Mouse (Mus musculus): Measurements from ENCODE around the gene Ccdc30. TPM values are rescaled to one million over a fixed set of nuclear protein-coding genes. Genes with fewer than 3 reads are reported as not detected.
A peak's percentile ranks its signal among the peaks of the same experiment; 100 is the strongest.

The Ccdc30 gene
- polyA plus RNA-seq, 1 experiment from 2014 or later = 22.8 TPM

DNA sequence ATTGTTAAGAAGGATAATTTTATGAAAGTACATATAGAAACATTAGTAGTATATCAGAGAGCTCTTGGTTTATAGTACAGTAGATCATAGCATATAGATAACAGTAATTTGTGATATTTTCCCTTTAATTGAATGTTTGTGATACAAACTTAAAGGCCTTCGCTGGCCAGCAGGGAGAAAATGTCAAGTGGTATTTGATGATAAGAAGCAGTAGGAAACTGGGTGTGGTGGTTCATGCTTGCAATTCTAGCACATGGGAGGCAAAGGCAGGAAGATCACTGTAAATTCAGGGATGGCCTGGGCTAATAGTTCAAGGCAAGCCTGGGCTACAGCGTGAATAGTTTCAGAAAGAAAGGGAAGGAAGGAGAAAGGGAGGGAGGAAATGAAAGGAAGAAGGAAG lies 9.8 kb upstream of the Ccdc30 start:
- ATAC-seq = no peak
- Histone ChIP-seq H3K36me3 (ENCODE audit: control insufficient read depth, insufficient read depth, low read length) (no peaks in the 10 kb centered on the region), H3K9ac (ENCODE audit: low read depth, low read length) (no peak overlapping the region), H3K4me1 (ENCODE audit: control insufficient read depth, insufficient read depth, low read length) (peaks cover 10% of the 10 kb centered on the region), H3K27ac (ENCODE audit: low read length) (no peak overlapping the region), H3K9me3 (replicated peaks; ENCODE audit: control insufficient read depth, low read length, poor library complexity, severe bottlenecking) (no peaks in the 10 kb centered on the region), H3K27me3 (ENCODE audit: control insufficient read depth, insufficient read depth, low read depth, low read length) (no peaks in the 10 kb centered on the region), H3K4me3 (ENCODE audit: low read depth, low read length) (no peak overlapping the region), H3K4me2 (ENCODE audit: low read length) (no peak overlapping the region)
- 93% methylated on average over 2 of the region's 2 CpGs for WGBS

DNA sequence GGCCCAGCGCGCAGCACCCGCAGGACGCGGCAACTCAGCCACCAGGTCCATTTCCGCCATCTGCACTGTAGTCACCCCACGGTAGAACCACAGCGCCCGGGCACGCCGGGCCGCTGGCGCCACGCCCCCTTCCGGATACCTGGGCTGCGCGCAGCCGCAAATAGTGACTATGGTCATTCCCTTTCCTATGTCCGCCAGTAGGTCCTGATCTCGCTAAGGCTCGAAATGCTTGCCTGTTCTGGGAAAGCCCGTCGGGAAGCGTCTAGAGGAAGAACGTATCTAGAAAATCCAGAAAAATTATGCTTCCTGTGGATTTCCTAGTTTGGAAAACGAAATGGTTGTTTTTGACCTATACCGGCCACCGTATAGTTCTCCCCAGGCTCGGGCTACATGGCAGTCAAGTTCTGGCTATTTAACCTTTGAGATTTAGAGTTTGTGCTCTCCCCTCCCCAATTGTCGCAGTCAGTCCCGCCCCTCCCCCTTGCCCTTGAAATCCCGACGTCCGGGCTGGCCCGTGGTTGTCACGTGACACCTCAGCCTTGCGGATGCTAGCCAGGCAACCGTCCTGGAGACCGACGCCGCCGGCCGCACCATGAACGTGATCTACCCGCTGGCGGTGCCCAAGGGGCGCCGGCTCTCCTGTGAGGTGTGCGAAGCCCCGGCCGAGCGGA lies 7.1 kb upstream of the Ccdc30 start, which contains the start of the genes Ppcs and Zmynd12:
TSS of gene Ppcs (minus strand) at position 127 of the 671 bp plus-strand sequence.
TSS of gene Zmynd12 (plus strand) at position 521 of the 671 bp plus-strand sequence.
- H3K27me3 ChIP-seq (ENCODE audit: control insufficient read depth, insufficient read depth, low read depth, low read length) = no peaks in the 10 kb centered on the region
- H3K9me3 ChIP-seq (replicated peaks; ENCODE audit: control insufficient read depth, low read length, poor library complexity, severe bottlenecking) = no peaks in the 10 kb centered on the region
- peak within 1 kb of the TSS; percentile 92 for H3K27ac ChIP-seq (ENCODE audit: low read length)
- WGBS = under 1% methylated on average over 52 of the region's 52 CpGs
- ATAC-seq = peak; percentile 96
- H3K4me1 ChIP-seq (ENCODE audit: control insufficient read depth, insufficient read depth, low read length) = peaks cover 10% of the 10 kb centered on the region
- H3K4me3 ChIP-seq (ENCODE audit: low read depth, low read length) = peak within 1 kb of the TSS; percentile 62
- peak within 1 kb of the TSS; percentile 84 for H3K9ac ChIP-seq (ENCODE audit: low read depth, low read length)
- H3K36me3 ChIP-seq (ENCODE audit: control insufficient read depth, insufficient read depth, low read length) = no peaks in the 10 kb centered on the region
- peak within 1 kb of the TSS; percentile 89 for H3K4me2 ChIP-seq (ENCODE audit: low read length)

DNA sequence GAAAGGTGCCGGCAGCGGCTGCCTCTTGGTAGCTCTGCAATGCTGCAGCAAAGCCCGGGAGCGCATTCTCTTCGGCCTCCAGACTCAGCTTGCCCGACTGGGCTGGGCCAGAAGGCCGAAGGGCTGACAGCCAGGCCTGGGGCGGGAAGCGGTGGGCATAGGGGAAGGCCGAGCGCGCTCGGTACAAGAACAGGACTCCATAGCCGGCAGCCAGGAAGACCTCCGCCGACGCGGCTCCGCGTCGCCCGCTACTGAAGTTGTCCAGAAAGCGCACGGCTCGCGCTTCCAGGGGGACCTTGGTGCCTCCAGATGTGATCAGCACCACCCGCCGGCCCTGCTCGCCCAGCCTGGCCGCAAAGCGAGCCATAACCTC lies 6.6 kb upstream of the Ccdc30 start:
- ATAC-seq = peak; percentile 72
- no peaks in the 10 kb centered on the region for H3K9me3 ChIP-seq (replicated peaks; ENCODE audit: control insufficient read depth, low read length, poor library complexity, severe bottlenecking)
- no peaks in the 10 kb centered on the region for H3K36me3 ChIP-seq (ENCODE audit: control insufficient read depth, insufficient read depth, low read length)
- under 1% methylated on average over 30 of the region's 31 CpGs for WGBS
- H3K27me3 ChIP-seq (ENCODE audit: control insufficient read depth, insufficient read depth, low read depth, low read length) = no peaks in the 10 kb centered on the region
- peaks cover 10% of the 10 kb centered on the region for H3K4me1 ChIP-seq (ENCODE audit: control insufficient read depth, insufficient read depth, low read length)
- peak overlapping the region; percentile 62 for H3K4me3 ChIP-seq (ENCODE audit: low read depth, low read length)
- H3K4me2 ChIP-seq (ENCODE audit: low read length) = peak overlapping the region; percentile 89
- peak overlapping the region; percentile 92 for H3K27ac ChIP-seq (ENCODE audit: low read length)
- peak overlapping the region; percentile 84 for H3K9ac ChIP-seq (ENCODE audit: low read depth, low read length)

DNA sequence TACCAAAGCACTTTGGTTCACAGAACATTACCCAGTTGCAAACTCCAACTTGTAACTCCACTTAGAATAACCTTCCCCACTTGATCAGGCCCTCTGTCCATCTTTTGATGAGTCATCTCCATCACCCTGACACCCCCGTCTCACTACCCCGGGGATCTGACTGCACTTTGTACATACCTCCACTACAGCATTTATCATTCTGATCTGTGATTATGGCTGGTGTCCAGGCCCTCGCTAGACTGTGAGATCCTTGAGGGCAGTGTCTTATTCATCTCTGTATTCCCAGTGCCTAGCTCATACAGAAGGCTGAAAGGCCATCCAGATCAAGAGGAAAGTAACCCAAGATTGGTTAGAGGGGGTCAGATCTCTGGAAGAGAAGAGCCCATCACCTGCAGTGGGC lies 5.9 kb upstream of the Ccdc30 start:
- Histone ChIP-seq H3K36me3 (ENCODE audit: control insufficient read depth, insufficient read depth, low read length) (no peaks in the 10 kb centered on the region), H3K9ac (ENCODE audit: low read depth, low read length) (peak overlapping the region; percentile 84), H3K27ac (ENCODE audit: low read length) (peak overlapping the region; percentile 92; the same call in 1 of the 2 replicates), H3K9me3 (replicated peaks; ENCODE audit: control insufficient read depth, low read length, poor library complexity, severe bottlenecking) (no peaks in the 10 kb centered on the region), H3K27me3 (ENCODE audit: control insufficient read depth, insufficient read depth, low read depth, low read length) (no peaks in the 10 kb centered on the region), H3K4me2 (ENCODE audit: low read length) (peak overlapping the region; percentile 89), H3K4me1 (ENCODE audit: control insufficient read depth, insufficient read depth, low read length) (peaks cover 10% of the 10 kb centered on the region), H3K4me3 (ENCODE audit: low read depth, low read length) (peak overlapping the region; percentile 62)
- ATAC-seq = no peak
- 71% methylated on average over 3 of the region's 3 CpGs for WGBS

DNA sequence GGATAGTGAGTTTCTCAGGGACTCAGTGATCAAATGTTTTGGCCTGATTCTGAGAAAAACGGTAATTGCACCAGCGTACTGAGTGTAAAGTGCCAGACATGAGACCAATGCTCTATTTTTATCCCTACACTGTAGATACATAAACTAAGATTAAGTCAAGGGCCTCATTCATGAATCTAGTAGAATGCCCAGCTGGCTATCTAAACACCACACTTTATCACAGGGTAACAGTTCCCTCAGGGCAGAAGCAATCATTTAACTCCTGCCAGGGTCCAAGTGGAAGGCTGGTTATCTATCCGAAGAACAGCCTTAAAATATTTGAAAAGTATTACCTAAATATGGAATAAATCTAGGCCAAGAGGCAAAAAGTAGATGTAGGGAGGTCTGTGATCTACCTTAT lies 2.6 kb upstream of the Ccdc30 start:
- Histone ChIP-seq H3K9me3 (replicated peaks; ENCODE audit: control insufficient read depth, low read length, poor library complexity, severe bottlenecking) (no peaks in the 10 kb centered on the region), H3K4me2 (ENCODE audit: low read length) (no peak overlapping the region), H3K4me3 (ENCODE audit: low read depth, low read length) (no peak overlapping the region), H3K27me3 (ENCODE audit: control insufficient read depth, insufficient read depth, low read depth, low read length) (no peaks in the 10 kb centered on the region), H3K4me1 (ENCODE audit: control insufficient read depth, insufficient read depth, low read length) (peaks cover 18% of the 10 kb centered on the region), H3K27ac (ENCODE audit: low read length) (no peak overlapping the region), H3K9ac (ENCODE audit: low read depth, low read length) (no peak overlapping the region), H3K36me3 (ENCODE audit: control insufficient read depth, insufficient read depth, low read length) (no peaks in the 10 kb centered on the region)
- 94% methylated on average over 3 of the region's 3 CpGs for WGBS
- ATAC-seq = no peak

DNA sequence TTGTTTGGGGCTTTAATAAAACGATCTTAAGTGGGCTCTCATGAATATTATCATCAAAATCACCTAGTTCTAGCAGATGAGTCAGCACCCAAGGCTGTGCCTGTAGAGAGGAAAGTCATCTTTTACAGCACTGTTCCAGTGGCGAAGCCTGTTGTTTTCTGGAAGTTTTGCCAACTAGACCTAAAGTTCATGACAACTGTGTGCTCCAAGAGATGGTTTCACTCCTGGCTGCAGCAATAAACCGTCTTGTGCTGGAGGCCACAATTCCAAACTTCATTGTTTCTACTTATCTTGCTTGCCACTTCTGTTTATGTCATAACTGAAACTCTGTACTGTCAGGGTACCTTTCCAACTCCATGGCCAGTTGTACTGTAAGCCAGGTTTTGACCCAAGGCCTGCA lies 1.9 kb upstream of the Ccdc30 start:
- Histone ChIP-seq H3K9me3 (replicated peaks; ENCODE audit: control insufficient read depth, low read length, poor library complexity, severe bottlenecking) (no peaks in the 10 kb centered on the region), H3K27me3 (ENCODE audit: control insufficient read depth, insufficient read depth, low read depth, low read length) (no peaks in the 10 kb centered on the region), H3K4me1 (ENCODE audit: control insufficient read depth, insufficient read depth, low read length) (peaks cover 22% of the 10 kb centered on the region), H3K4me2 (ENCODE audit: low read length) (no peak overlapping the region), H3K27ac (ENCODE audit: low read length) (no peak overlapping the region), H3K36me3 (ENCODE audit: control insufficient read depth, insufficient read depth, low read length) (no peaks in the 10 kb centered on the region), H3K9ac (ENCODE audit: low read depth, low read length) (no peak overlapping the region), H3K4me3 (ENCODE audit: low read depth, low read length) (no peak overlapping the region)
- no peak for ATAC-seq
- WGBS = 79% methylated on average over 3 of the region's 3 CpGs

DNA sequence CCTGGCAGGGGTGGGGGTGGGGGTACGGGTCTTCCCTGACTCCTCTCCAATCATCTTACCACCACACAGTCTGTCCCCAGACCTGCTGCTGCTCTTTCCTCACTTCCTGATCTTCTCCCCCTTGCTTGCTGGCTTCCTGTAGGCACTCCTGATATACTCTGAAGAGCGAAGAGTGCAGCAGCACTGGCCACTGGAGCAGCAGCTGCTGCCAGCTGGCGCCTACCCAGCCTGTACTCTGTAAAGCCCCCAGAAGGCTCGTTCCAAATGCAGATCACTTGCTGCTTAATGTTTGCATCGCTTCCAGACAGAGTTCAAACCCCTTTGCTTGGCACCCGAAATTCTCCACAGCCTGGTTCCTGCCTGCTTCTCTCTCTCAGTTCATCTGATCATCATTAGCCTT lies 2.5 kb downstream of the Ccdc30 start:
- Histone ChIP-seq H3K4me2 (ENCODE audit: low read length) (no peak overlapping the region), H3K27ac (ENCODE audit: low read length) (no peak overlapping the region), H3K9me3 (replicated peaks; ENCODE audit: control insufficient read depth, low read length, poor library complexity, severe bottlenecking) (no peaks in the 10 kb centered on the region), H3K4me3 (ENCODE audit: low read depth, low read length) (no peak overlapping the region), H3K36me3 (ENCODE audit: control insufficient read depth, insufficient read depth, low read length) (no peaks in the 10 kb centered on the region; the same call in 1 of the 2 replicates), H3K9ac (ENCODE audit: low read depth, low read length) (no peak overlapping the region), H3K27me3 (ENCODE audit: control insufficient read depth, insufficient read depth, low read depth, low read length) (no peaks in the 10 kb centered on the region), H3K4me1 (ENCODE audit: control insufficient read depth, insufficient read depth, low read length) (peaks cover 14% of the 10 kb centered on the region; the same call in 1 of the 2 replicates)
- no peak for ATAC-seq
- 75% methylated on average over 6 of the region's 6 CpGs for WGBS

DNA sequence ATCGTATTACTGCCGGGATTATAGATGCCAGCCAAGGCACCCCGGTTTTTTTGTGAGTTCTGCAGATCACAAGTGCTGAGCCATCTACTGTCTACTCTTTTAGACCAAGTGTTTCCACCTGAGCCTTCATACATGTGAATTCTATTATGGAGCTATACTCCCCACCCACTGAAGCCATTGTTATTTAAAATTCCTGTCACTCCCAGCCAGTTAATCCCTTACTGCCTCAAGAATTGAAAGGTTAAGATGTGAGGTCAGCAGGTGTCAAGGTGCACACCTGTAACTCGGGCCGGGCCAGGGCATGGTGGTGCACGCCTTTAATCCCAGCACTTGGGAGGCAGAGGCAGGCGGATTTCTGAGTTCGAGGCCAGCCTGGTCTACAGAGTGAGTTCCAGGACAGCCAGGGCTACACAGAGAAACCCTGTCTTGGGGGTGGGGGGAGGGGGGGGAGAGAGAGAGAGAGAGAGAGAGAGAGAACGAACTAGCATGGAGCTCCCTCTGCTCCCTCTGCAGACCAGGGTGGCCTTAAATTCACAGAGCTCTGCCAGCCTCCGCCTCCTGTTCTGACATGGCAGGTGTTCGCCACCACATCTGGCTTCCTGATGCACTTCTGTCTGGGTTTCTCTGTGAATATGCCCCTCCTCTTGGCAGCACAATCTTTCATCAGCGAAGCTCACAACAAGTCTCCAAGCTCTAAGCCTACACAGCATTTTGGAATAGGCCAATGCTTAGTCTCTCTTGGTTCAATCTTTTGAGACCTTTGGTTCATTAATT lies 3.3 kb downstream of the Ccdc30 start:
- Histone ChIP-seq H3K27ac (ENCODE audit: low read length) (no peak overlapping the region), H3K4me2 (ENCODE audit: low read length) (no peak overlapping the region), H3K9me3 (replicated peaks; ENCODE audit: control insufficient read depth, low read length, poor library complexity, severe bottlenecking) (no peaks in the 10 kb centered on the region), H3K4me1 (ENCODE audit: control insufficient read depth, insufficient read depth, low read length) (peaks cover 14% of the 10 kb centered on the region; the same call in 1 of the 2 replicates), H3K9ac (ENCODE audit: low read depth, low read length) (no peak overlapping the region), H3K4me3 (ENCODE audit: low read depth, low read length) (no peak overlapping the region), H3K27me3 (ENCODE audit: control insufficient read depth, insufficient read depth, low read depth, low read length) (no peaks in the 10 kb centered on the region), H3K36me3 (ENCODE audit: control insufficient read depth, insufficient read depth, low read length) (no peaks in the 10 kb centered on the region; the same call in 1 of the 2 replicates)
- 78% methylated on average over 10 of the region's 12 CpGs for WGBS
- no peak for ATAC-seq

DNA sequence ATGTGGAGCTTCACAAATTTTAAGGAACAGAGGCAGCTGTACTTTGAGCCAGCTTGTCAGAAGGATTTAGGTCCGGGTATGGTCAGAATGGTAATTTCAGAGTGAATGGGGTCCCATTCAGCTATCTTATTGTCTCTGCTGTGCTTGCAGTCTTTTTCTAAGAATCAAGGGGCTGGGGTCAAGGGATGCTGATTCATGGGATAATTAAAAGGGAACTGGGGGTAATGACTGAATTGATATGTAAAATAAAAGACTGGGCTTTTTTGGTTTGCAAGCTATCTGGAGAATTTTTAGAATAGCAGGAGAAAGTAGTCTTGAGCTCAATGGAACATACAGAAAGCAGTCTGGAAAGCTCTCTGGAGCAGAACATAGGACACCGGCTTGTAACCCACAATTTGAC lies 11.9 kb downstream of the Ccdc30 start:
- H3K9ac ChIP-seq (ENCODE audit: low read depth, low read length) = no peak overlapping the region
- no peak for ATAC-seq
- H3K27me3 ChIP-seq (ENCODE audit: control insufficient read depth, insufficient read depth, low read depth, low read length) = no peaks in the 10 kb centered on the region
- H3K4me2 ChIP-seq (ENCODE audit: low read length) = no peak overlapping the region
- WGBS = 66% methylated on average over 2 of the region's 2 CpGs
- H3K27ac ChIP-seq (ENCODE audit: low read length) = no peak overlapping the region
- peaks cover 32% of the 10 kb centered on the region for H3K36me3 ChIP-seq (ENCODE audit: control insufficient read depth, insufficient read depth, low read length)
- peaks cover 17% of the 10 kb centered on the region for H3K9me3 ChIP-seq (replicated peaks; ENCODE audit: control insufficient read depth, low read length, poor library complexity, severe bottlenecking)
- no peak overlapping the region for H3K4me3 ChIP-seq (ENCODE audit: low read depth, low read length)
- H3K4me1 ChIP-seq (ENCODE audit: control insufficient read depth, insufficient read depth, low read length) = no peaks in the 10 kb centered on the region

Data from midbrain, embryonic 16.5 days (tissue).